Mouse (Mus musculus): ENCODE data around the gene Mturn.

DNA sequence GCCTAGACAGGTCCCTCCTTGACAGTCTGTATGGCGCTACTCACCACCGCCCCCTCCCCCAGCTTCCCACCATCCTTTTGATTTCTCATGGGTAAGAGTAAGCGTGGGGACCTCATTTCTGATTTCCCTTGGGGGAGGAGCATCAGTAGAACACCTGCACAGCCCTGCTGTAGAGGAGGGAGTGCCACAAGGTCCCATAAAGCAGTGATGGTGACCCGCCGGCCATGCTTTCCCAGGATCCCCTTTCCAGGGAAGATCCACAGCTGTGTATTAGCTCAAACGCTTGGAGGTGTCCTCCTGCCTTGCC lies 23.1 kb downstream of the Mturn start:
- no peak for TF ChIP-seq CTCF (IDR thresholded peaks at IDR 0.05; ENCODE audit: low read depth)
- no peak for TF ChIP-seq EP300 (IDR thresholded peaks at IDR 0.05; ENCODE audit: low read depth)
